Mouse (Mus musculus): Measurements from ENCODE around the gene Gm12184. TPM values are rescaled to one million over a fixed set of nuclear protein-coding genes. Genes with fewer than 3 reads are reported as not detected.

Gene Gm12184
- polyA plus RNA-seq, 1 experiment, result 9.7 TPM

GRCm38 (mm10) chr11:48815851-48816250 is 10.6 kb downstream of the Gm12184 start:
- Histone ChIP-seq H3K36me3 (ENCODE audit: control insufficient read depth, insufficient read depth, low read length) (peaks cover 2% of the 10 kb centered on the region; the same call in 1 of the 2 replicates), H3K27ac (ENCODE audit: insufficient read depth, low read depth, low read length) (no peak overlapping the region), H3K27me3 (replicated peaks; ENCODE audit: control insufficient read depth, insufficient read depth, low read length) (no peaks in the 10 kb centered on the region), H3K4me1 (ENCODE audit: control insufficient read depth, insufficient read depth, low read length) (peaks cover 12% of the 10 kb centered on the region), H3K4me3 (ENCODE audit: insufficient read depth, low read depth, low read length) (peak overlapping the region; percentile 93)
- no peak for DNase-seq
- 39% methylated on average over 16 of the region's 16 CpGs for WGBS
- no peak for TF ChIP-seq CTCF (conservative IDR thresholded peaks at IDR 0.05; ENCODE audit: insufficient read depth, insufficient read length, low read depth, low read length)

DNA sequence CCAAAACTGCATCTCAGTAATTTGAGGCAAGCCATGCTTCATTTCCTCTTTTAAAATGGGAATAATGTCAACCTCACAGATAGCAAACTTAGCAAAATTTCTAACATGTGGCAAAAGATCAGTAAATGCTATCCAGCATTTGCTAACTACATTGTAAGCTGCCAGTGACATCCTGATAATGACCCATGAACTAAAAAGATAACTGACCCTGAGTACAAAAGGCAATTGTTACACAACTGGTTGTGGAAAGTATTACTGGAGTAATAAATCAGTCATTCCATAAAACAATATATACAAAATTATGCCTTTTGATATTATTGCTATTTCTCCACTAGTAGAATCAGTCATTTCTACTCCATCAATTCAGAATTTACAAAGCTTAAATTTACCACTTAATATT is 12.7 kb downstream of the Gm12184 start:
- no peak for DNase-seq
- Histone ChIP-seq H3K36me3 (ENCODE audit: control insufficient read depth, insufficient read depth, low read length) (peaks cover 4% of the 10 kb centered on the region), H3K4me1 (ENCODE audit: control insufficient read depth, insufficient read depth, low read length) (peaks cover 12% of the 10 kb centered on the region), H3K27me3 (replicated peaks; ENCODE audit: control insufficient read depth, insufficient read depth, low read length) (no peaks in the 10 kb centered on the region), H3K4me3 (ENCODE audit: insufficient read depth, low read depth, low read length) (no peak overlapping the region), H3K27ac (ENCODE audit: insufficient read depth, low read depth, low read length) (no peak overlapping the region)
- TF ChIP-seq CTCF (conservative IDR thresholded peaks at IDR 0.05; ENCODE audit: insufficient read depth, insufficient read length, low read depth, low read length) (no peak), POLR2A (IDR thresholded peaks at IDR 0.05; ENCODE audit: low read depth, low read length) (no peak)

DNA sequence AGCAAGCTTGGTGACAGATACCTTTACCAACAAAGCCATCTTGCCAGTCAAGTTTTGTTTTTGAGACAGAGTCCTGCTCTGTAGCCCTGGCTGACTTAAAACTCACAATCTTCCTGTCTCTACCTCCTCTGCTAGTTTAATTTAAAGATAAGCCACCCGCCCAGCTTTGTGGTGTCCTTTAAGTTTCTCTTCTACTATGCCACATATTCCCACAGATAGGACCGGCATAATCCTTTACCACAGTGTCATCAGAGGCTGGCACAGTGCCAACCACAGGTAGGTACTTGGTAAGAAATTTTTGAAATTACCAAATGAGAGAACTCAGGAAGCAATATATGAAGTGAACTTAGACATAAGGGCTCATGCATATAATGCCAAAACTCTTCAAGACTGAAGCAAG is 16.3 kb downstream of the Gm12184 start:
- Histone ChIP-seq H3K4me1 (ENCODE audit: control insufficient read depth, insufficient read depth, low read length) (peaks cover 4% of the 10 kb centered on the region; the same call in 1 of the 2 replicates), H3K36me3 (ENCODE audit: control insufficient read depth, insufficient read depth, low read length) (peaks cover 17% of the 10 kb centered on the region), H3K27me3 (replicated peaks; ENCODE audit: control insufficient read depth, insufficient read depth, low read length) (no peaks in the 10 kb centered on the region), H3K4me3 (ENCODE audit: insufficient read depth, low read depth, low read length) (no peak overlapping the region), H3K27ac (ENCODE audit: insufficient read depth, low read depth, low read length) (no peak overlapping the region)
- DNase-seq, result no peak
- TF ChIP-seq POLR2A (IDR thresholded peaks at IDR 0.05; ENCODE audit: low read depth, low read length) (no peak), CTCF (conservative IDR thresholded peaks at IDR 0.05; ENCODE audit: insufficient read depth, insufficient read length, low read depth, low read length) (no peak)
- WGBS, result 69% methylated on average over 2 of the region's 2 CpGs

GRCm38 (mm10) chr11:48809434-48809830 is 17.0 kb downstream of the Gm12184 start:
- WGBS, result 47% methylated on average over 4 of the region's 4 CpGs
- no peak overlapping the region for H3K4me3 ChIP-seq (ENCODE audit: insufficient read depth, low read depth, low read length)
- no peak overlapping the region for H3K27ac ChIP-seq (ENCODE audit: insufficient read depth, low read depth, low read length)
- H3K27me3 ChIP-seq (replicated peaks; ENCODE audit: control insufficient read depth, insufficient read depth, low read length), result no peaks in the 10 kb centered on the region
- peaks cover 17% of the 10 kb centered on the region for H3K36me3 ChIP-seq (ENCODE audit: control insufficient read depth, insufficient read depth, low read length)
- no peak for DNase-seq
- TF ChIP-seq CTCF (conservative IDR thresholded peaks at IDR 0.05; ENCODE audit: insufficient read depth, insufficient read length, low read depth, low read length) (no peak), POLR2A (IDR thresholded peaks at IDR 0.05; ENCODE audit: low read depth, low read length) (no peak)
- H3K4me1 ChIP-seq (ENCODE audit: control insufficient read depth, insufficient read depth, low read length), result peaks cover 4% of the 10 kb centered on the region; the same call in 1 of the 2 replicates

DNA sequence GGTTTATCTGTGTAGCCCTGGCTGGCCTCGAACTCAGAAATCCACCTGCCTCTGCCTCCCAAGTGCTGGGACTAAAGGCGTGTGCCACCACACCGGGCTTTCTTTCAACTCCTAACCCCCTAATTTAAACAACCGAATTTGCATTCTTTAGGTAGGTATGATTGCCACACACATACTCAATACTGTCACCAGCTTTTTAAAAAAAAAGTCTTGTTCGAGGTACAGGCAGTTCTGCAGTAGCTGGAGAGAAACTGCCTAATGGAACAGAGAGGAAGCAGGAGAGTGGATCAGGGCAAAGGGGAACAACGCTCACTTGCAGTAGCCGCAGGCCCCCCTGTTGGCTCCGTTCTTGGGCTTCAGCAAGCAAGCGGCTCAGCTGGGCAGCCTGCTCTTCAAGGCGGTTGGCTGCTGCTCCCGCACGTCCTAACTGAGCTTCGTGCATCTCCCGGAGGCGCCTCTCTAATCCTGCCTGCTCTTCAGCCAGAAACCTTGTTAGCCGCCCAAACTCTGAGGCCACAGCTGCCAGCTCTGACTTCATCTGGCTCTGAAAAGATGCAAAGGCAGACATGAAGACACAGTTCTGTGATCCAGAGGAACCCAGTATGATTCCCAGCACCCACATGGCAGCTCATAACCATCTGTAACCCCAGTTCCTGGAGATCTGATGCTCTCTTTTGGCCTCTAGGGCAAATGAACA is 17.6 kb downstream of the Gm12184 start:
- no peak for DNase-seq
- 74% methylated on average over 16 of the region's 16 CpGs for WGBS
- TF ChIP-seq CTCF (conservative IDR thresholded peaks at IDR 0.05; ENCODE audit: insufficient read depth, insufficient read length, low read depth, low read length) (no peak), POLR2A (IDR thresholded peaks at IDR 0.05; ENCODE audit: low read depth, low read length) (no peak)
- Histone ChIP-seq H3K4me3 (ENCODE audit: insufficient read depth, low read depth, low read length) (no peak overlapping the region), H3K27ac (ENCODE audit: insufficient read depth, low read depth, low read length) (no peak overlapping the region), H3K36me3 (ENCODE audit: control insufficient read depth, insufficient read depth, low read length) (peaks cover 17% of the 10 kb centered on the region), H3K4me1 (ENCODE audit: control insufficient read depth, insufficient read depth, low read length) (no peaks in the 10 kb centered on the region), H3K27me3 (replicated peaks; ENCODE audit: control insufficient read depth, insufficient read depth, low read length) (no peaks in the 10 kb centered on the region)

- Histone ChIP-seq H3K4me1 (ENCODE audit: control insufficient read depth, insufficient read depth, low read length) (no peaks in the 10 kb centered on the region), H3K36me3 (ENCODE audit: control insufficient read depth, insufficient read depth, low read length) (peaks cover 18% of the 10 kb centered on the region), H3K27me3 (replicated peaks; ENCODE audit: control insufficient read depth, insufficient read depth, low read length) (no peaks in the 10 kb centered on the region), H3K4me3 (ENCODE audit: insufficient read depth, low read depth, low read length) (no peak overlapping the region), H3K27ac (ENCODE audit: insufficient read depth, low read depth, low read length) (no peak overlapping the region)
- no peak for TF ChIP-seq POLR2A (IDR thresholded peaks at IDR 0.05; ENCODE audit: low read depth, low read length)
- TF ChIP-seq CTCF (conservative IDR thresholded peaks at IDR 0.05; ENCODE audit: insufficient read depth, insufficient read length, low read depth, low read length), result no peak
- no peak for DNase-seq
These were observed 18.2 kb downstream of the Gm12184 start for GRCm38 (mm10) chr11:48808304-48808646.

DNA sequence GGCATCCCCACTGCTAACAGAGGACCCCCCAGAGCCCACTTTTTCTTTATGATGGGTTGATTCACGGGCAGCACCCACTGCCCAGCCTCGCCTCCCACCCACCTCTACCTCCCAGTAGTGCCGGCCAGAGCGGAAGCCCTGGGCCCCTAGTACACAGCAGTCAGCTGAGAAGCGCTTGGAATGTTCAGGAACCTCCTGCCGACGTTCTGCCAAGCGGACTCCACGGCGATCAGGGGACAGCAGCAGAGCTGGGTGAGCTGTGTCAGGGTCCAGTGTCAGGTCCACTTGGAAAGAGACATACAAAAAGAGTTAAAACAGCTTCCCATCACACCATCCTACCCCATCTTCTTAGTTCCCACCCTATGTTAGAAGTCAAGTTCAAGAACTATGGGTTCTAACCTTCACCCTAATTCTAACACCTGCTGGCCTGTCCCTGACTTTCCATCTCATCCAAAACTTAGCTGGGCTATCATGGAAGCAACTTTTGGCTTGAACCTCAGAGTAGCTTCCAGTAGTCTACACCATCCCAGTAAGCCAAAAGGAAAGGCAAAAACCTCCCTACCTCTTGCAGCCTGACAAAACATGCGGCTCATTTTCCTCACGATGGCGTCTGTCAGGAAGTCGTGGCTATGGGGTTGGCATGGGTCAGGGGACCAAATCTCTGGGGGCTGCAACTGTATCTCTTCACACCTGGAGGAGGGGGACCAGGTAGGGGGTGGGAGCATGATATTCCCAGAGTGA is 18.7 kb downstream of the Gm12184 start:
- WGBS, result 53% methylated on average over 14 of the region's 14 CpGs
- H3K27ac ChIP-seq (ENCODE audit: insufficient read depth, low read depth, low read length), result no peak overlapping the region
- no peak for DNase-seq
- H3K4me3 ChIP-seq (ENCODE audit: insufficient read depth, low read depth, low read length), result no peak overlapping the region
- peaks cover 18% of the 10 kb centered on the region for H3K36me3 ChIP-seq (ENCODE audit: control insufficient read depth, insufficient read depth, low read length)
- no peaks in the 10 kb centered on the region for H3K4me1 ChIP-seq (ENCODE audit: control insufficient read depth, insufficient read depth, low read length)
- TF ChIP-seq CTCF (conservative IDR thresholded peaks at IDR 0.05; ENCODE audit: insufficient read depth, insufficient read length, low read depth, low read length), result no peak
- TF ChIP-seq POLR2A (IDR thresholded peaks at IDR 0.05; ENCODE audit: low read depth, low read length), result no peak
- no peaks in the 10 kb centered on the region for H3K27me3 ChIP-seq (replicated peaks; ENCODE audit: control insufficient read depth, insufficient read depth, low read length)

Measured in kidney, adult 2 months (tissue).